Mouse (Mus musculus) left cerebral cortex, postnatal 14 days (tissue): ENCODE data around the gene Fsip1. TPM values are rescaled to one million over a fixed set of nuclear protein-coding genes. Genes with fewer than 3 reads are reported as not detected.

Source experiments
- DNase-seq, 2 experiments: peaks; one replicate each; pipeline ENCODE4 v3.0.0; 2021 to 2022; ENCODE audit warnings: low spot score in 2 of 2, mixed read lengths in 1 of 2
- intact Hi-C: fragments of 180-260 bp; cut with DNase I; formaldehyde crosslinking; loops from one replicate; pipeline ENCODE4 v1.15.1; 2025
- total RNA-seq, 2 experiments: library from RNA; stranded (reverse); gene quantifications; 2 replicates each; pipeline ENCODE4 v1.2.3; 2021

Gene Fsip1
- total RNA-seq, 2 experiments from 2014 or later: 0.66 to 0.77 TPM

DNA sequence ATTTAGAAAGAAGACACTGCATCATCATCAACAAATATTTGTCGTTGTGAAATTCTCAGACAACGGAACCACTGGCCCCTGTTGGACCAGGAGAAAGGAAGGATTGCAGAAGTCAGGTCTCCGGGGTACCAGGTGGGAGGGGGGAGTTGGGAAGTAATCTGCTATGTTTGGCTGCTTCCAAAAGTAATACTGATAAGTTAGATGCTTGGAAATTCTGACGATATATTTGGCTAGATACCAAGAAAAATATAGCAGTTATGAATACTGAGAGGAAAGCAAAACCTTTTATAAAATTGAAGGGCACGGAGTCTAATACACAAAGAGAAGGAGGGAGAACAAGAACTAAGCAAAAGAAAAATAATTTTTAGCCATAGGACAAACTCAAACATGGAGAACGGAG lies 117.5 kb downstream of the Fsip1 start:
- intact Hi-C loops: no loop called here

DNA sequence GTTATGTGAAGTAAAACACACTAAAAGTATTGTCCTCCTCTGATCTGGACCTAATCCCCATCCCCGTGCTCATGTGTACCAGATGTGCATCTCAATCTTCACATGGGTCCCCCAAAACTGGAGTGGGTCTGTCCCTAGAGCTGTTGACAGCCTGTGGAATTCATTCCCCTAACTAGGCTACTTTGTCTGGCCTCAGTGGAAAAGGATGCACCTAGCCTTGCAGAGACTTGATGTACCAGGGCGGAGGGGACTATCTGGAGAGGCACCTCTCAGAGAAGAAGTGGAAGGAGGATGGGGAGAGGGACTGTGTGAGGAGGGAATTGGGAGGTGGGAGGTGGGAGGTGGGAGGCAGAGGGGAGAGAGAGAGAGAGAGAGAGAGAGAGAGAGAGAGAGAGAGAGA lies 119.0 kb downstream of the Fsip1 start:
- intact Hi-C loops: no loop called here
- DNase-seq: no peak

More for the DNA sequence above, 117.5 kb downstream of the Fsip1 start:
- no peak for DNase-seq

DNA sequence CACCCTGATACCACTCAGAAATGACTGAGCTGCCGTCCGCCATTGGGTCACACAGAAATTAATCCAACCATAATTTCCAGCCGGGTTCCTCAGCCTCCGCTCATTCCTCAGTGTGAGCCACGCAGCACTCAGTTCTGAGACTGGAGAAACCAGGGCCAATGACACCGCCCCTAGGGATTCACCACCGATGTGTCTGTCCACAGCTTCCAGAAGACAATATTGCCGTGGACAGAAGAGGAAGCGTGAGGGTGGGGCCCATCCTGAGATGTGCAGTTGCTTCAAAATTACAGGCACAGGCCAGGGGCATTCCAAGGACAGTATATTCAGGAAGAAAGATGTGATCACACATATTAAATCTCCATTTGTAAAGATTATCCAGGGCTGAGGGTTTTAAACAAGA lies 119.7 kb downstream of the Fsip1 start:
- DNase-seq: no peak
- intact Hi-C loops: no loop called here

DNA sequence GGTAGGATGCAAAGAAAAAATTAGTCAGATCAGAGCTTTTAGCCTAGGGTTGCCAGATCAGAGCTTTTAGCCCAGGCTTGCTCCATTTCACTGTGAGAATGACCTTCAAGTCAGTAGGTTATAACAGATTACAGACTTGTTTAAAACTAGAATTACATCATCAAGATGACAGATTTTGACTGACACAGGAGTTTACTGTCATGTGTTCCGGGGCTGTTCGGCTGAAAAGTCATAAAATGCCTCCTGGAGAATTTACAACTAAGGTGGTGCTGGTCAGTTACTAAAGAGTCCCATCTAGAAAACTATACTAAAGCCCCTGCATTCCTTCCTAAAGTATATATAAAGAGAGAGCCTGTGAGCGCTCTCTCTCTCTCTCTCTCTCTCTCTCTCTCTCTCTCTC lies 128.5 kb downstream of the Fsip1 start:
- DNase-seq: no peak
- intact Hi-C loops: no loop called here

DNA sequence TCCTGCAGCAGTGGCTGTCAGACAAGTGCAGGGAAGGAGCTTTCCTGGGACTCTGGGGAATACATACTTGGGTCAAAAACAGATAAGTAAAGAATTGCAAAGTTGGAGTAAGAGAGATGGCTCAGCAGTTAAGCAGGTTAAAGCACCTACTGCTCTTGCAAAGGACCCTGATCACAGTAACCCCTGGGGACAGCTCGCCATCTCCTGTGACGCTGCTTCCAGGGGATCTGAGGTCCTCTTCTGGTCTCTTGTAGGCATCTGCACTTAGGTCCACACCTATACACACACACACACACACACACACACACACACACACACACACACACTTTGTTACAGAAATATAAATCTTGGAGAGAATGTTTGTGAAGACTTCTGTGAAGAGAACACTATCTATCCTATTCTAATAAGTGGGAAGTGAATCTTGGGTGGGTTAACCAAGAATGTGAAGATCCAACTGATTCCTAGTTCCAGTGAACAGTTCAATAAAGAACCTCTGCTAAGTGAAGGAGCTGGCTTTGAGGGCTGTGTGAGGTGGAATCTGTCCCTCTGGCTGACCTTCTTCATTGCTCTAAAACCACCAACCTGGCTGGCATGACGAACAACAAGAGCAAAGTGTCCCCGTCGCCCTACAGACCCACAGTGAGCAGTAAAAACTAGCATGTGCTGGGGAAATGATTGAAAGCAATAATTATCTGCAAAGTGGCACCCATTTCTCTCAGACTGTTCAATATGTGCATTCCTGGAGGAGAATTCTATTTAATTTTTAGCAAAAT lies 129.1 kb downstream of the Fsip1 start:
- no peak for DNase-seq
- intact Hi-C loops: no loop called here

DNA sequence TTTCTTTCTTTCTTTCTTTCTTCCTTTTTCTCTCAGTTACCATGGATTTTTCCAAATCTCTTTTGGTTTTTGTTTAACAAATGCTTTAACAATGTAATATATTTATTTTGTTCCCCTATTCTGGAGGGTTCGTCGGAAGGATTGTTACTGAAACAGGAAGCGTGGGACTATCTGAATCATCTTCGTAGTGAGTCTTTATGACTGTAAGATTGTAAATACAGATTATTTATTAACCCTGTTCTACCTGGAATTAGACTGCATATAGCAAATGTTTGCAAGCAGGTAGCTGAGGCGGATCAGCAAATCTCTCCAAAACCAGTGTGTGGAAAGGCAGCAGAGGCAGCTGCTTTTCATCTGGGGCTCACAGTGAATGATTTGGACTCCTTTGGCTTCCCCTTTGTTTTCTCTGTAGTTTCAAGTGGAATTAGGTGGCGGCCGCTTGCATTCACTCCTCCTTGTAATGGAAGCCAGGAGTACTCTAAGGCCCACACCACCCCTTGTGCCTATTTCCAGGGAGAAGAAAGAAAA lies 130.8 kb downstream of the Fsip1 start:
- intact Hi-C loops: no loop called here
- no peak for DNase-seq

DNA sequence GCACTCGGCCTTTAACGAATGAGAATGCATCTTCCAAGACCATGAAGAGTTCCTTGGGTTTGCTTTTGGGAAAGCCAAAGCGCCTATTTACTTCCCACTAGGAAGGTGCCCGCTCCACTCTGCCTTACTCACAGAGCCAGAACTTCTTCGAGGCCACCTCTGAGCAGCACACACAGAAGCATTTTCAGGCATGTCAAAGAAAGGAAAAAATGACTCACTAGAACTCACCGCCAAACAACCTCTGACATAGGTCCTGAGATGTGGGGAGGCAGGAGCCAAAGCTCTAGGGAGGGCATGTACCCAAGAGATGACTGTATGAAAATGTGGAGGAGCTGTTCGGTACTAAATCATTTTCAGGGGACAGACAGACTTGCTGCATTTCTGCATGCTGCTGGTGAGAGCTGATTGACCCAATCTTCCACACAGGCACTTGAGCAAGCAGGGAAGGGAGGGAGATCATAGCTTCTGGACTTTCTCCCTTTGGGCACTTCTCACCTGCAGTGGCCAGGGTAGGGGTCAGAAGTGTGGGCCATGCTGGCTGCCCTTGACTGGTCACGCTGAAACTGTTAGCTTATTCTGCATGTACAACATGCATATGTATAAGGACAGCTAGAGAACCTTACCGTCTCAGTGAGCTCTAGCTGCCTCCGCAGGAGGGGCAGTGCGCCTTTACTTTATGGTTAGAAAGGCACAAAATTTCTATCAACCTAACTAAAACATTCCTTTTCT lies 131.4 kb downstream of the Fsip1 start:
- DNase-seq: no peak
- intact Hi-C loops: no loop called here

DNA sequence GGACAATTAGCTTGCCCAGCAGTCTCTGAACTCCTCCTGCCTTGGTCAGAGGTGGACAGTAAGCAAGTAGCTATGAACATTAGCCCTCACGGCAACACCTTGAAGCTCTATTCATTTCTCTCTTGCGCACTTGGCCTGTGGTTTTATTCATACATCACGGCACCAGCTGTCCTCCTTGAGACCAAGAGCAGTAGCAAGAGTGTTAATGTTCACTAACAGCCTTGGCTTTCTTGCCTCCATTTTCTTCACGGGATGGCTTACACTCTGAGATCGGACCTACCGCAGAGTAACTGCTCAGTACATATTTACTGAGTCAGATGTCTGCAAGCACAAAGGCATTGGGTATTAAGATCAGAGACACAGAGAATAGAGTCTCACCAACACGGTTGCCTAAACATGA lies 132.3 kb downstream of the Fsip1 start:
- no peak for DNase-seq
- intact Hi-C loops: no loop called here

DNA sequence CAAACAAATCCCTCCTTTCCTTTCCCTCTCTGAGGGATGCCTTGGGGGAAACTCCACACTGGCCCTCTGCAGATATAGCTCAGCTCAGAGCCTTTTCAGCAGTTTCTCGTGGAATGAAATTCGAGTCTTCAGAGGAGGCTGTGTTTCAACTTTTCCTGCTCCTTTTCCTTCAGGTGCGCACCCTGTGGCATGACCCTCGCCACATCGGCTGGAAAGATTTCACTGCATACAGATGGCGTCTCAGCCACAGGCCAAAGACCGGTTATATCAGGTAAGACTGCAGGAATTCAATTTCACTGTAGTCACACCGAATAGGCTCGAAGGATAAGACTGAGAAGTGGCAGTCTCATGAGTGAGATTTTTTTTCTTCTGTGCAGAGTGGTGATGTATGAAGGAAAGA lies 133.0 kb downstream of the Fsip1 start:
- intact Hi-C loops: no loop called here
- no peak for DNase-seq

DNA sequence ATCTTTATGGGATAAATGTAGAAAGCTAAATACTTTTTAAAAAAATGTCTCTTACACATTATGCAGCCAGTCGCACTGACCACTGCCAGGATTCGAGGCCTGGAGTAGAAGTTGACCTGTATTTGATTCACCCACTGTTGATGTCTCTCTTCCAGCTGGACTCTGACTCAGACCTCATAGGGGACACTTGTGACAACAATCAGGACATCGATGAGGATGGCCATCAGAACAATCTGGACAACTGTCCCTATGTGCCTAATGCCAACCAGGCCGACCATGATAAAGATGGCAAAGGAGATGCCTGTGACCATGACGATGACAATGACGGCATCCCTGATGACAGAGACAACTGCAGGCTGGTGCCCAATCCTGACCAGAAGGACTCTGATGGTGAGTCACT lies 134.5 kb downstream of the Fsip1 start:
- intact Hi-C loops: no loop called here

DNA sequence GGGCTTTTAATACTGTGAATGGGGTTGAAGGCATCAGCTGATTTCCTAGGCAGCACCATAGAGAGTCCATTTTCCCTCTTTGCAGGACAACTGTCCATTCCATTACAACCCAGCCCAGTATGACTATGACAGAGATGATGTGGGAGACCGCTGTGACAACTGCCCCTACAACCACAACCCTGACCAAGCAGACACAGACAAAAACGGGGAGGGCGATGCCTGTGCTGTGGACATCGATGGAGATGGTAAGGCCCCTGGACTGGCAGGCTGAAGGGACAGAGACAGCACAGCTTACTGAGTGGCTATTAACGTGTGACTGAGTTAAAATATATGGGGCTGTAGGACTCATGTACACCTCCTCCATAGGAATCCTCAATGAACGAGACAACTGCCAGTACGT lies 136.0 kb downstream of the Fsip1 start:
- no peak for DNase-seq
- intact Hi-C loops: no loop called here

More for the DNA sequence above, 134.5 kb downstream of the Fsip1 start:
- DNase-seq: no peak

DNA sequence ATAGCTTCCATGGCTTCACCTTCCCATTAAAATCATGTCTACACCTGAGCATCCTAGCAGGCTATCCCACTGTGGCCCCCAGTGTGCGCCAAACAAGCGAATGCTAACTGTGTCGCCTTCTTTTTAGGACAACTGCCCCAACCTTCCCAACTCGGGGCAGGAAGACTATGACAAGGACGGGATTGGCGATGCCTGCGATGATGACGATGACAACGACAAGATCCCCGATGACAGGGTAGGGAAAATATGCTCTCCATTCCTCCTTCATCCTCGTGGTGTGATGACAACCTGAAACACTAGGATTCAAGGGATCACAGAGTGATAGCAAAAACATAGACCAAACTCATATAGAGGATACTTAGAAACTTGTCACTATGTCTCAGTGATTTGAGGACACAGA lies 136.7 kb downstream of the Fsip1 start:
- intact Hi-C loops: no loop called here
- no peak for DNase-seq

DNA sequence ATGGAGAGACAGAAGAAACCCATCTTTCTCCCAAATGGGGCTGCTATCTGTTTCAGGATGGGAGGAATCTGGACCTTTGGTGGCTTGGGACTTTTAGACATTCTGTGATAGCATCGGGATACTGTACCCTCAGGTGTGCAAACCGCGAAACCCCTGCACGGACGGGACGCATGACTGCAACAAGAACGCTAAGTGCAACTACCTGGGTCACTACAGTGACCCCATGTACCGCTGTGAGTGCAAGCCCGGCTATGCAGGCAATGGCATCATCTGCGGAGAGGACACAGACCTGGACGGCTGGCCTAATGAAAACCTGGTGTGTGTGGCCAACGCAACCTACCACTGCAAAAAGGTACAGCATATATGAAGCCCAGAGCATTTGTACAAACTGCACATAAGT lies 137.1 kb downstream of the Fsip1 start:
- no peak for DNase-seq
- intact Hi-C loops: no loop called here

DNA sequence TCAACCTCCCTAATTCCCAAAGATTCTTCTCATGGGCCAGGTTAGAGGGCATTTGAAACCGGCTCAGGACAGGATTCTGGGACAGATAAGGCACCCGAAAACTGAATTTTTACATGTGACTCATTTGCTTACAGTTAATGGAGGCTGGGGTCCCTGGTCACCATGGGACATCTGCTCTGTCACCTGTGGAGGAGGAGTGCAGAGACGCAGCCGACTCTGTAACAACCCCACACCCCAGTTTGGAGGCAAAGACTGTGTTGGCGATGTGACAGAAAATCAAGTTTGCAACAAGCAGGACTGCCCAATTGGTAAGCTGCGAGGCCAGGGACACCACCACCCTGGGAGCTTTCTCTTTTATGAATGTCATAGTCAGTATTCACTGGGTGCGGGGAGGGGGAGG lies 138.3 kb downstream of the Fsip1 start:
- intact Hi-C loops: no loop called here
- DNase-seq: no peak

DNA sequence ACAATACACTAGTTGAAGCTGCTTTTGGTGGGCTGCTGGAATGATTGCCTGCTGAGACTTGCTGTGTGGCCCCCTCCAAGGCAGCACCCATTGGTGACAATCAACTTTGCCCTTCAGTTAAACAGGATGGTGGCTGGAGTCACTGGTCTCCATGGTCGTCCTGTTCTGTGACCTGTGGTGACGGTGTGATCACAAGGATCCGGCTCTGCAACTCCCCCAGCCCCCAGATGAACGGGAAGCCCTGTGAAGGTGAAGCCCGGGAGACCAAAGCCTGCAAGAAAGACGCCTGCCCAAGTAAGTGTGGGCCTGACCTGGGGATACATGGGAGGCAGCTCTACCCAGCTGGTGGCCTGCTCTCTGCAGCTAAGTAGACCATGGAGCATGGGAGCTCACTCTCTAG lies 138.7 kb downstream of the Fsip1 start:
- intact Hi-C loops: no loop called here

DNA sequence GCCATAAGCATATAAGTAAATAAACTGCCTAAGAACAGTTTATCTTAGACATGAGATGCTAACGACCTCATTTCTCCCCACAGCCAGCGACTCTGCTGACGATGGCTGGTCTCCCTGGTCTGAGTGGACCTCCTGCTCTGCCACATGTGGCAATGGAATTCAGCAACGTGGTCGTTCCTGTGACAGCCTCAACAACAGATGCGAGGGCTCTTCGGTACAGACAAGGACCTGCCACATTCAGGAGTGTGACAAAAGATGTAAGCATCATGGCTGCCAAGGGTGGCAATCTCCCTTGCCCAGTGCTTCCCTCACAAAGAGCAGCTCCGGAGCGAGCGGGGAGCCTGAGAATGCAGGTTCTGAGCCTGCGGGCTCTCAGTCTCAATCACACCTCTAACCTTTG lies 139.4 kb downstream of the Fsip1 start:
- intact Hi-C loops: no loop called here
- DNase-seq: no peak

More for the DNA sequence above, 138.7 kb downstream of the Fsip1 start:
- no peak for DNase-seq

DNA sequence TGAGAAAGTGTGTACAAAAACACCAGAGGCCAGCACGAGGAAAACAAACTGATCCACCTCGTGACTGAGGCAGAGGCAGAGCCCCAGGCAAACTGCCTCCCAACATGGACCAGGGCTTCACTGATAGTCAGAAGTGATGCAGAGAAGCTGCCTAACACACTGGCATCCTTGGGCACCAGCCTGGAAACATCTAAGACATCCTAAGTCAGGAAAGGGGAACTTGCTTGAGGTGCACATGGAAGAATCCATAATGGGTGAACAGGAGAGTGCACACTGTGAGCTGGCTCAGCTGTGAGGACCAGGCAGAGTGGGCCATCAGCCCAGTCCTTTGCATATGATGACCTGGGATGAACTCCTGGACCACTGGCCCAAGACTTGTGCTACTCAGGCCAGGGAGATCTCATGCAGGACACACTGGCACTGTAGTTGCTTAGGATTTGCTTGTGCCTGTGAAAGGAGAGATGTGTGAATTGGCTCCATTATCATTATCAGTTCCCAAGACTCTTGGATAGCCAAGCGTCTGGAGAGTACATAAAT lies 139.9 kb downstream of the Fsip1 start:
- no peak for DNase-seq
- intact Hi-C loops: no loop called here

DNA sequence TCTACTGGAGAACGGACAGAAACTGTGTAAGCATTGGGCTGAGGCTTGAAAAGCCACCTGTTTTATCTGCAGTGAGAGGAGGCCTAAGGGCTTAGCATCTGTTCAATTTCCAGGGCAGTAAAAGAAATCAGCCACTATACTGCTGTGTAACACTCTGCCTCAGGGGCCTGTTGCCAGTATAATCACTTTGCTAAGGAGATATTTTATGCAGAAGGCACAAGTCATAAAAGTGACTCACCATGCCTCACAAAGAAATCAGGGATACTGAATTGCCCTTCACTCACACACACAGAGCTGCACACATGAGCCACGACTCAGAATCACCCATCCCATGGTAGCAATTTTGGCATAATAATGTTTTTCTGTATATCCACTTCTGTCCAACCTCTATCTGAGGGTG lies 140.6 kb downstream of the Fsip1 start:
- intact Hi-C loops: no loop called here
- DNase-seq: no peak

DNA sequence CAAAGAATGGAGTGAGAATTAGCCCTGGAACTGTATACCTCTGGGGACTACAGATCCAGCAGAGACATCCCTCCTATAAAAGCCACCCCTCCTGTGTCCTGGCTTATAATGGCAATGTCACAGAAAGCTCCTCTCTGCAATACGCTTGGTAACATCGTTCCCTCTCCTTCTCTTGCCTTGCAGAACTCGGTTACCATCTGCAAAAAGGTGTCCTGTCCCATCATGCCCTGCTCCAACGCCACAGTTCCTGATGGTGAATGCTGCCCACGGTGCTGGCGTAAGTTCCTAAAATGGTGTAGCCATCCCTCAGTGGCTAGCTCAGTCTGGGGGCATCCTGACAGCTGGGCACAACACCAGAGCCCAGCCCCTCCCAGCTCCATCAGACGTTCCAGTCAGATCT lies 141.1 kb downstream of the Fsip1 start:
- intact Hi-C loops: no loop called here

DNA sequence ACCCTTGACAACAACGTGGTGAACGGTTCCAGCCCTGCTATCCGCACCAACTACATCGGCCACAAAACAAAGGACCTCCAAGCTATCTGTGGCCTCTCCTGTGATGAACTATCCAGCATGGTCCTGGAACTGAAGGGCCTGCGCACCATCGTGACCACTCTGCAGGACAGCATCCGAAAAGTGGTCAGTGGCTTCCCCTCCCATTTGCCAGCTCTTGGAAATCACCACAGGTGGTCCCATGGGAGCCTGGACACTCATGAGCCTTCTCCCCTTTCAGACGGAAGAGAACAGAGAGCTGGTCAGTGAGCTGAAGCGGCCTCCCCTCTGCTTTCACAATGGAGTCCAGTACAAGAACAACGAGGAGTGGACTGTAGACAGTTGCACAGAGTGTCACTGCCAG lies 142.1 kb downstream of the Fsip1 start:
- intact Hi-C loops: loop anchor here (5.0 kb wide), 2 partner anchors 128 to 652 kb away; no protein-coding TSS in a partner anchor
- DNase-seq: no peak

More for the DNA sequence above, 141.1 kb downstream of the Fsip1 start:
- DNase-seq: no peak
